Mouse (Mus musculus): ENCODE data around the gene Max.

DNA sequence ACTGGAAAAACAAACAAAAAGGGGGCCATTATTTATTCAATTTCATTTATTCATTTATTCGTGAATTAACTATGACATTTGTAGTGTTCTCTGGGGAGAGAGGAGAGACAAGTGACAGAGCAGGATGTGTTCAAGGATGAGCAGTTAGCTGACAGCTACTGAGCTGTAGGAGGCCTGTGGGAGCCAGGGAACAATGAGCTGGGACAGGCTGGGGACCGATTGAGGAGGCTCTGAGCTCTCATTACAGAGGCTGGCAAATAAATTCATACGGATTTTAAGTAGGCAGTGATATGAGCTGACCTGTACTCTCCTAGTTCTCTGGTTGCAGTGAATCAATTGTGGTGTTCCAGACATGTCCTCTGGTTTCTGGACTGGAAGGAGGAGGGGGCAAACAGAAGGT is 70.8 kb downstream of the Max start:
- TF ChIP-seq CTCF (IDR thresholded peaks at IDR 0.05; ENCODE audit: control insufficient read depth, insufficient read depth, low read length) = no peak
- no peak for TF ChIP-seq POLR2A (IDR thresholded peaks at IDR 0.05; ENCODE audit: borderline replicate concordance, control insufficient read depth, low read depth, low read length)
